Mouse (Mus musculus) lung, adult 2 months (tissue): ENCODE data around the gene Ddx46.

ENCODE experiments used
- CTCF ChIP-seq: fragments of 200-500 bp; IDR thresholded peaks from 2 replicates; pipeline ENCODE4 v1.5.1; 2011; ENCODE audit warnings: mild to moderate bottlenecking, low read length, control low read depth; ENCODE audit not compliant: insufficient read depth
- POLR2A ChIP-seq: fragments of 200-500 bp; IDR thresholded peaks from 2 replicates; pipeline ENCODE4 v1.6.1; 2011; ENCODE audit warnings: low read depth, mild to moderate bottlenecking, control low read depth, low read length, borderline replicate concordance; ENCODE audit errors: extremely low read depth

GRCm38 (mm10) chr13:55619328-55619727, 15.5 kb upstream of the Ddx46 start:
- TF ChIP-seq CTCF (no peak), POLR2A (no peak)
